Mouse (Mus musculus) E14TG2a.4 (cell line): Measurements from ENCODE around the gene Adamtsl5.

Experiments
- CTCF ChIP-seq: conservative IDR thresholded peaks from 2 replicates; pipeline ENCODE4 v1.5.1; 2014; ENCODE audit warnings: low read length
- POU5F1 ChIP-seq: IDR thresholded peaks from 2 replicates; pipeline ENCODE4 v1.6.1; 2014; ENCODE audit warnings: low read length, borderline replicate concordance

DNA sequence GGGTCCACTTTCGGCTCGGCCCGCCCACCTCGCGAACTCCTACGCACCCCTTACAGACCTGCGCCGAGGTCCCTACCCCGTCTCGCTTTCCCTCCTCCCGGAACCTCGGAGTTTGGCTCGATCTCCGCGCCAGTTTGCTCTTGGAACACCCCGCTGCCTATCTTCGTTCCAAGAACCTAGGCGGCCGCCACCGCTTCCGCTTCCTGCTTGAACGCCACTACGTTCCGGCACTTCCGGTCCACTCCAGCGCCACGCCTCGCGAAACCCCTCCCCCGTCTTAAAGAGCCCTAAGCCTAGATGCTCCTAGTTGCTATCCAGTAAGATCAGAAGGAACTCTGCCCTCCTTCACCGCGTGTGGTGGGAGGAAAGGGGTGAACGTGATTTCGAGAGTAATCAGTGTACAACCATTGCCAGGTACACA lies 27.9 kb downstream of the Adamtsl5 start, which contains the start of gene 2310011J03Rik:
- TF ChIP-seq CTCF (no peak), POU5F1 (no peak)
